ENCODE assay signal across 17 mouse cellular contexts in genomic region chr3:98006046-98006691, GRCm38 (mm10).
"Had no signal": no experiment of that assay in that cellular context is flagged by ENCODE, and none has a peak within 500 bp of the region (broad histone marks: within the 10 kb centered on the region; RNA-seq: fewer than 3 reads in every experiment).

No protein-coding gene starts in this region.

- H3K27me3 ChIP-seq: megakaryocyte, embryonic 14.5 days; midbrain, embryonic 15.5 days; neural tube, embryonic 13.5 days had no signal

- H3K9ac ChIP-seq: liver, embryonic 14.5 days; lung, embryonic 14.5 days; midbrain, embryonic 13.5 days; midbrain, embryonic 15.5 days; neural tube, embryonic 13.5 days had no signal

- H3K4me1 ChIP-seq: midbrain, embryonic 13.5 days; midbrain, embryonic 15.5 days had no signal

- DNase-seq: lung, adult 18-20 months; lung, embryonic 14.5 days; lung, postnatal 10 days; lung, postnatal 4 days; retina, postnatal 1 day; right cerebral cortex, adult 18-20 months; right cerebral cortex, postnatal 25 days; right cerebral cortex, postnatal 4 days; thymus, adult 18-20 months; thymus, postnatal 14 days; thymus, postnatal 4 days had no signal

- ATAC-seq: midbrain, embryonic 13.5 days; midbrain, embryonic 15.5 days had no signal

- H3K27ac ChIP-seq: liver, embryonic 14.5 days; midbrain, embryonic 13.5 days; midbrain, embryonic 15.5 days; neural tube, embryonic 13.5 days had no signal

- H3K4me2 ChIP-seq: lung, embryonic 14.5 days; midbrain, embryonic 11.5 days; midbrain, embryonic 13.5 days; midbrain, embryonic 15.5 days; neural tube, embryonic 13.5 days had no signal

- H3K4me3 ChIP-seq: midbrain, embryonic 13.5 days; midbrain, embryonic 15.5 days; neural tube, embryonic 13.5 days had no signal

- H3K9me3 ChIP-seq: megakaryocyte, embryonic 14.5 days; midbrain, embryonic 13.5 days; midbrain, embryonic 15.5 days; neural tube, embryonic 13.5 days had no signal

- H3K36me3 ChIP-seq: midbrain, embryonic 13.5 days; midbrain, embryonic 15.5 days; neural tube, embryonic 13.5 days had no signal
